Mouse (Mus musculus) spleen, postnatal 36 days (tissue): ENCODE data around the gene AL607142.1.
A peak's percentile ranks its signal among the peaks of the same experiment; 100 is the strongest.

Source experiments
- DNase-seq, 2 experiments: peaks; one replicate each; pipeline ENCODE4 v3.0.0; 2022; ENCODE audit warnings: low spot score in 2 of 2, mixed read lengths in 1 of 2

Gene AL607142.1

DNA sequence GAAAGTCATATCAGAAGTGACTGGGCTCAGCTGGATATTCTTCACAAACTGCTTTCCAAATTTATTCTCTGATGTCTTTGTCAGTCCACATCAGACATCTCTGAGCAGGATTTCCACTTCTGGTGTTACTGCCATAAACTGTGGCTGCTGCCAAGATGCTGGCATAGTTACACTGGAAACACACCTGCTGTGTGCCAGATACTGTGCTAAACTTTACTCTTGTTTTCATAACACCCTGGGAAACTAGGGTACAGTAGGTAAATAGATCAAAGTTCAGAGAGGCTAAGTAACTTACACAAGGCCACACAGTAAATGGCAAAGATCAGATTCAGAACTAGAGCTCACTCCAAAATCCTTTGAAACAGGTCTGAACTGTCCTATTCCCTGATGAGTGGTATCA lies 36.4 kb downstream of the AL607142.1 start:
- no peak for DNase-seq

DNA sequence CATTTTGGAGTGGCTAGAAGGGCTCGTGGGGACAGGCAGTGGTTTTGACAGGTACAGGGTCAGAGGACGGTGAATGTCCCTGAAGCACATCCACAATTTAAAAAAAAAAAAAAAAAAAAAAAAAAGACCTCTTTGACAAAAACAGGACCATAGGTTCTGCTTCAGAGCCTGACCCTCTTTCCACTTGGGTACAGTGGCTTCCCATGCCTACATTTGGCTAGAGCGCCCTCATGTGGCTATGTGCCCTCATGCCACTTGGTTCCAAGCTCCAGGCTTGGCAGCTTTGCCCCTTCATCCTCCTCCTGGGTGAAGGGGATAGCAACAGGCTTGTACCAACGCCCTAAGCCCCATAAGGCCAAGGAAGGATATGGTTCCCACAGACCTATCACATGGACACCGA lies 39.8 kb downstream of the AL607142.1 start:
- peak; percentile 38 to 57 for DNase-seq

DNA sequence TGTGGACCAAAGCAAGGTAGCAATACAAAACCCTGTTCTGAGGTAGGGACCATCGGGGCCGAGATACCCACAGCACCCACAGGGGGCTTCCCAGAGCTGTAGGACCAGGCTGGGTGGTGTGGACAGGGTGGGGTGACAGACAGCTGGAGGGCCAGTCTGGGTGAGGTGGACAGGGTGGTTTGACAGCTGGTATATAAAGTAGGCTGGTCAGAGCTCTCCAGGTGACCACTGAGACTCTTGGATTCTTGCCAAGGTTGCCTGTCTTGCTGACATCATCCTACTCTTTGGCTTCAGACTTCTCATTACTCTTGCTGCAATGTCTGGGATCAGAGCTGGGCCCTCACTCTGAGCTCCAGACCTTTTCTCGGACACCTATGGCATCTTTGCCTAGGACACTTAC lies 41.6 kb downstream of the AL607142.1 start:
- no peak for DNase-seq

DNA sequence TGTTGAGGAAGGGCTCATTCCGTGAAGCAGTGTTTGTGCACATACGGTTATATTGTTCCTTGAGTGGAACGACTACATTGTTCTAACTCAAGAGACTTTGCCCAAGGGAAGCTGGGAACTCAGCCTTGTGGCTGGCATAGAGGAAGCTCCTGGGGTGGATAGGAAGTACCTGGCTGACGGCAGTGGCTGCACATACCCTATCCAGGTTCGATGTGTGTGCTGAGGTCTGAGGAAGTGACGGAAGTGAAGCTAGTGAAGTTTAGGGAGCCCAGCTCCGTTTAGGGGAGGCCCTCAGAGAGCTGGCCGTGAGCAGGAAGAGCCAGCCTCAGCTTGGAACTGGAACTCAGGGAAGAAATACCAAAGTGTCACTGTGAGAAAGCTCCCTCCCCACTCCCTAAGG lies 43.0 kb downstream of the AL607142.1 start:
- DNase-seq = no peak

DNA sequence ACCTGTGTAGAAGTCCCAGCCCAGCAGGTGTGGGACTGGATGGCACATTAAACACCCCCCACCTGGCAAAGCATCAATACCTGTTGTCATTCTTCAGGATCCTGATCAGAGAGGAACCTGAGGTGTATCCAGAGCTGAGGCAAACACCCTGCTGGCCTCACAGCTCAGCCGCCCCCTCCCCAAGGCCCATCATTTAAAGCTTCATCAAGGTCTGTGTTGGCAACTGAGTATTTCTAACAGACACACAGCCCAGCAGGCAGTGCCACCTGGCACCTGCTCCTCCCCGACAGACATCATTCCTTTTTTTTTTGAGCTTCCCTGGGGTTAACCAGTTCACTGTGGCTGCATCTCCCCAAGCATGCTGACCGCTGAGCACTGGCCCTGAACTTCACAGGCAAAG lies 50.7 kb downstream of the AL607142.1 start:
- no peak for DNase-seq

DNA sequence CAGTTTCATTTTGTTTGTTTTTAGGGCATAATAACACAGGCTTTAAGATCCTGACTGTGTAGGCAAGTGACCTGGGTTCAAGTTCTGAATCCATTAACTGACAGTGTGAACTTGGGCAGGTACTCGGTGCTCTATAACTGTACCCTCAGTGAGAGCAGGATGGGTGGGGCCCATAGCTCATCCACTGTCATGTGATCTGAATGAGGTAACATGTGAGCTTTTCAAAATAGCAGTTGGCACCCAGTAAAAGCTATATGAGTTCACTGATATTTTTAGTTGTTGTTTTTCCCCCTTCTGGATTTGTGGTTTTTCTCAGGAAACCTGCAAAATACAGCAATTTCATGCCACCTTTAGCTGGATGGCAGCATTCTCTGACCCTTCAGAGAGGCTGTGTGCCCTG lies 51.5 kb downstream of the AL607142.1 start:
- no peak for DNase-seq

DNA sequence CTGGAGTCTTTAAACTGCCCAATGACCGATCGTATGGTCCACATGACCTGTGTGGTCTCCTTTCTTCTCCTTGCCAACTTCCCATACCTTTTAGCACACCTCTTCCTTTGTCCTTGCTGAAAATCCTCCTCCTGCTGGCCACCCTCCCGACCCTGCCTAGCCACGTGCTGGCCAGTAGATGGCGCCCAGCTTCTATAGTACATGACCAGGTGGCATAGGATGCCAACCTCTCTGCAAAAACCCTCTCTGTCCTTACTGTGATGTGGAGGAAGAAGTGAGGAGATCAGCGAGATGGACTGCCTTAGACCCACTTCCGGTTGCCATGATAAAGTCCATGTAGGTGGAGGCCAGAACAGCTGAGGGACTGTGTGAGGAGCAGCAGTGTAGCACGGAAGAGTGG lies 55.5 kb downstream of the AL607142.1 start:
- peak; percentile 18 to 19 for DNase-seq

DNA sequence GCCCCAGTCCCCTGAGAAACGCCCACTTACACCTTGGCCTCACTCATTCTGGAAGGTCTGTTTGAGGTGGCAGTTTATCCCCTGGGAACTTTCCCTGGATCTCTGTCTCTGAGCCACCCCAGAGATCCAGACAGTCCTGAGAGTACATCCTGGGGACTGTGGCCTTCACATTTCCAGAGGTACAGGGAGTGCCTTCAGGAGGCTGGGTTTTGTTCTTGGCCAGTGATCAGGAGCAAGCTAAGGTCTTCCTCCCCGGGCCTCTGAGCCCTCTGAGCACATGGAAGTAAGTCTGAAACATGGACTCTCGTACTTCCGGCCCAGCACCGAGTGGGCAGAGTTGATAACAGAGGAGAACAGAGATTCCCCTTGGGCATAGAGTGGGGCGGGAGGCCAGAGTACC lies 59.9 kb downstream of the AL607142.1 start:
- no peak for DNase-seq

DNA sequence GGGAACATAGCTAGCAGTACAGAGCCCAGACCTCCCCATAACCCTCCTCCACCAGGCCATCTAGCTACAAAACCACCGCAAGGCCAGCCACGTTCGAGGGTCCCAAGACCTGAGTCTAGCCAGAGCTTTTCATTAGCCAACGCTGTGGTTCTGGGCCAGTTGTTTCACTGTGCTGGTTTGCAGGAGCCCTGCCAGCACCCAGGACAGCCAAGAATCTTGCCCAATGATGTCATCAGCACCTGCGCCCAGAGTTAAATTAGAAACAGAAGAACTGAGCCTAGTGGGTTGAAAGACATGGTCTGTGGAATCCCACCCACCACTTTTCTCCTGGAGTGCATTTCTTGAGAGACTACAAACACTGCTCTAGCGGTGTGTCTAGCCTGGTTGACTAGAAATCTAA lies 61.3 kb downstream of the AL607142.1 start:
- DNase-seq = no peak

DNA sequence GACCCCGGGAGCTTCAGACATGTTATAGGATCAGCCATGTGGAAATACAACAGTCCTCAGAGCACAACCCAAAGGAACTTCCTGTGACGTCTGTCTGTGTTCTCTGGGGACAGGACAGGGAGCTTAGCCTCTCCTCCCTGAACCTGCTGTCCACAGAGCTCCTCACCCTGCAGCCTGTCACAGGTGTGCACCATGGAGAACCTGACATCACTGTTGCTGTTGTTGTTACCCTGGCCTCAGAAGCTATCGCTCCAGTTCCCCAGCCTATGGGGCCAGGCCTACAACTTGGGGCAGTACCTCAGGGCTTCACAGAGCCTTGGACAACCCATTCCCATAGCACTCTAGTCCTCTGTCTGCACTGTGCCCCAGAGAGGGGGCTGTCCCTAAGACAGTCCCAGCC lies 62.5 kb downstream of the AL607142.1 start:
- DNase-seq = no peak

DNA sequence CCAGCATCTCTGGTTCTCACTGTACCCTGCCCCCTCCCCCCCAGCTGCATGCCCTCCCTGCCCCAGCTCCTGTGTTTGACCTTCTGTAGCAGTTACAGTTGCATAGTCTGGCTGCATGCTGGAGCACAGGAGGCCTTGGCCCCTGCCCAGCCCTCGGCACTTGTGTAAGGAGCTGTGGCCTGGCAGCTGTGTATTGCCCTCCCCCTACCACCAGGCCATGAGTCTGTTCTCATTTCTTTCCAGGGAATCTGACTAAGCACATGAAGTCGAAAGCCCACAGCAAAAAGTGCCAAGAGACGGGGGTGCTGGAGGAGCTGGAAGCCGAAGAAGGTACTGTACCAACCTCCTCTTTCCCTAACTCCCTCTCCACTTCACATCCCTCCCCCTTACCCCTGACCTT lies 63.2 kb downstream of the AL607142.1 start:
- DNase-seq = no peak

DNA sequence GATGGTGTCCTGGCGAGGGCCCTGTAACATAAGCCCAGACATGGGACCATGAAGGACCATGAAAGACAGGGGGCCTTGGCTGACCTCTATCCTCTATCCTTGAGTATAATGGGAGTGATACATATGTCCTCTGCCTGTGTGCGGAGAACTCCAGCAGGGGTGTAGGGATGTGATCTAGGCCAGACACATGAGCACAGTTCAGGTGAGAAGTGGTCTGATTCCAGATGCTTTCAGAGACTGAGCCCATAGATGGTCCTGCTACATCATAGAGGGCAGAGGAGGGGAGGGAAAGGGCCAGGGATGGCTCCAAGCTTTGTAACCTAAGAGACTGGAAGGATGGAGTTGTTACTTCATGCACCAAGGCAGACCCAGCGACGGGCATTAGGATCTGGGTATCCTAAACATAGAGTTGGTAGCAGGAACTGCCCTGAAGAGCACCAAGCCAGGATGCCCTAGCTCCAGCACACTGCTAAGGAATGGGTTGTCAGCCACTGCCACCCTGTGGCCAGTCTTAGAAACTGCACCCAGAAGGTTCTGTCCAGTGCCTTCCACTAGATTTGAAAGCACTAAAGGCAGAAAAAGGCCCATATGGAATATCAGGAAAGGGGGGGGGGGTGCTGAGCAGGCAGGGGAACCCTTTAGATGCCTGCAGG lies 64.6 kb downstream of the AL607142.1 start:
- peak; percentile 18 to 30 for DNase-seq

DNA sequence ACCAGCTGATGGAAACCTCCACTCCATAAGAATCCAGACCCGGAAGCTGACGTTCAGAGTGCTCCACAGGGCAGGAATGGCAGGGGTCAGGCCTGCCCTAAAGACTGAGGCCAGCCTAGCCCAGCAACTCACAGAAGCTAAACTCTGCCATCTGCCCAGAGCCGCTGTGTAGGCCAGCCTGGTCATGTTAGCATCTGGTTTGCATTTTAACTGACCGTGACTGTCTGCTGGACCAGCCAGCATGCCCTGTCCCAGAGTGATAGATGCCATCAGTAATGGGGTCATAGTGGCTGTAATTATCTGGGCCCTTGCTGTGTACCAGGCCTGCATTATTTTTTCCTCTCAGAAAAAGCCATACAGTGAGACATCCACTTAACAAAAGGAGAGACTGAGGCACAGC lies 66.1 kb downstream of the AL607142.1 start:
- no peak for DNase-seq

DNA sequence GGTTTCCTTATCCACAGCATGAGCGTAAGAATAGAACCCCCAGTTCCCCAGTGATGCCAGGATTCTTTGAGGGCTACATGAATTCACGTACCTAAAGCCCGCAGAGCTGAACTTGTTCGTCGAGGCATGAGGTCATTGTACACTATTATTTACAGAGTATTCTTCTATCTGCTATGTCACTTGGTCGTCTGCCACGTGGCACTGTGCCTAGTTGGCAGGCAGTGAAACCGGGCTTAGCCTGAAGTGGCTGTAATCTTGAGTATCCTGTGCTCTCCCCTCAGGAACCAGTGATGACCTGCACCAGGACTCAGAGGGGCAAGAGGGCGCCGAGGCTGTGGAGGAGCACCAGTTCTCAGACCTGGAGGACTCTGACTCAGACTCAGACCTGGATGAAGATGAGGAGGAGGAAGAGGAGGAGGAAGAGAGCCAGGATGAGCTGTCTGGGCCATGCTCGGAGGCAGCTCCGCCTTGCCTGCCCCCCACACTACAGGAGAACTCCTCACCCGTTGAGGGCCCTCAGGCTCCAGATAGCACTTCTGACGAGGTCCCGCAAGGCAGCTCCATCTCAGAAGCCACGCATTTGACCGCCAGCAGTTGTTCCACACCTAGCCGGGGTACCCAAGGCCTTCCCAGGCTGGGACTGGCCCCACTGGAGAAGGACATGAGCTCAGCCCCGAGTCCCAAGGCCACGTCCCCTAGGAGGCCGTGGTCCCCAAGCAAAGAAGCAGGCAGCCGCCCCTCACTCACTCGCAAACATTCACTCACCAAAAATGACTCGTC lies 66.8 kb downstream of the AL607142.1 start:
- DNase-seq = no peak

DNA sequence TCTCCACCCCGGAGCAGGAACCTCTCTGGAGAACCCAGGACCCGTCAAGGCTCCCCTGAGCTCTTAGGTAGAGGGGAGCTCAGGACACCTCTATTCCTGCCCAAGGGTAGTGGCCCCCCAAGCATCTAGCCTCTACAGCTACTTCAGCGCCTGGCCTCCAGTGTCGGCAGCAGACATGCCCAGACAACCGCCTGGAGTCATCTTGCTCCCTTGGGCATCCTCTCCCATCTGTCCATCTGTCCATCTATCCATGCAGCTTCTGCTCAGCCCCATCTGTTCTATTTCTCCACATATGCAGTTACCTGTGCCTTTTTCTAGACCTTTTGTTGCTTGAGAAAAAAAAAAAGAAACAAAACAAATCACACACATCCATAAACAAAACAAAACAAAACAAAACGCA lies 69.4 kb downstream of the AL607142.1 start:
- DNase-seq = no peak

DNA sequence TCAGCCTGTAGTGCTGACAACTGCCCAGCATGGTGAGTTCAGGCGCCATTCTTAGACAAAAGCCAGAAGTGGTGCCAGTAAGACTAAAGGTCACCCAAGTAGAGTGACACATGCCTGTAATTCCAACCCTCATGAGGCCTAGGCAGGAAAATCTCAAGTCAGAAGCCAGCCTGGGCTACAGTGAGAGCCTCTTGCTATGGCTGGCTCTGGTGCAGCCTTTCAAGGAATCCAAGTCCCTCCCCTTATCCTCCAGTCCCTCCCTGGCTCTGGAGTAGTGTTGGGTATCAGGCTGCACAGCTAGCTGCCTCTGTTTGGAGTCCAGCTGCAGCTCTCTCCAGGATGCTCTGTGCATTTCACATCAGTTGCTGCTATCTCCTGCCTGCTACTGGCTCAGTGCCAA lies 77.0 kb downstream of the AL607142.1 start:
- no peak for DNase-seq

DNA sequence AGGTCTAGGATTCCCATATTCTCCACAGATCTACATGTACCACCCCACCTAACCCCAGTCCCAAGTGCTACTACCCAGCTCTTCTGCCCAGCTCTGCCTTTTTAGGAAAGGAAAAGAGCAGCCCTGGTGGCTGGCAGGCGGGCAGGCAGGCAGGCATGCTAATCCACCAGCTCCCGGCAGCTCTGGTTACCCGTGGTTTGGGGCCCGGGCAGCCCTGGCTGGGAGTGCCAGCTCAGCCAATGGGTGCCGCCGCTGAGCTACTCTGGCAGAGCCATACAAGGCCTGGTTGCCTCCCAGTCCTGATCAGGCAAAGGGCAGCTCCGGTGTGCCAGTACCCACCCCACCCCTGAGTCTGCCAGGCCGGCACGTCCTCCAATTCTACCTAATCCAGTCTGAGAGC lies 78.1 kb downstream of the AL607142.1 start:
- no peak for DNase-seq
